Mouse (Mus musculus): ENCODE measurements at regions not wholly inside any gene's neighbourhood (a gene's known extent, or its start where the extent isn't known, plus 50 kb on each side); places are given as distances from the start of the nearest gene placed in this dataset.

- Histone ChIP-seq H3K9me3 (replicated peaks; ENCODE audit: insufficient read depth, low read length) (no peaks in the 10 kb centered on the region), H3K4me3 (ENCODE audit: control insufficient read depth in 1 of 2, insufficient read depth in 1 of 2, low read depth in 2 of 2, low read length in 2 of 2) (no peak overlapping the region)
Observed at GRCm38 (mm10) chr2:160210507-160210906, 123.5 kb downstream of the Gm826 start.

GRCm38 (mm10) chr2:160209589-160210264 is 124.2 kb downstream of the Gm826 start:
- DNase-seq (ENCODE audit: low read depth, low spot score): no peak
- Histone ChIP-seq H3K79me2 (ENCODE audit: control insufficient read depth, insufficient read depth, low read length, poor library complexity) (no peaks in the 10 kb centered on the region), H3K36me3 (ENCODE audit: control insufficient read depth in 1 of 2, insufficient read depth in 2 of 2, low read length in 2 of 2) (no peaks in the 10 kb centered on the region), H3K27me3 (ENCODE audit: control insufficient read depth in 1 of 2, insufficient read depth in 2 of 2, low read length in 2 of 2) (no peaks in the 10 kb centered on the region), H3K9ac (ENCODE audit: control insufficient read depth, low read depth, low read length, poor library complexity, severe bottlenecking) (no peak overlapping the region), H3K4me1 (ENCODE audit: control insufficient read depth in 1 of 2, insufficient read depth in 2 of 2, low read length in 2 of 2) (no peaks in the 10 kb centered on the region), H3K27ac (ENCODE audit: control insufficient read depth, low read depth, low read length) (no peak overlapping the region), H3K9me3 (replicated peaks; ENCODE audit: insufficient read depth, low read length) (no peaks in the 10 kb centered on the region), H3K4me3 (ENCODE audit: control insufficient read depth in 1 of 2, insufficient read depth in 1 of 2, low read depth in 2 of 2, low read length in 2 of 2) (no peak overlapping the region)
- TF ChIP-seq ZKSCAN1 (IDR thresholded peaks at IDR 0.05; ENCODE audit: low read depth, low read length) (no peak), MYC (IDR thresholded peaks at IDR 0.05; ENCODE audit: low read depth, low read length) (no peak), KAT2A (conservative IDR thresholded peaks at IDR 0.05; ENCODE audit: low read depth, low read length) (no peak), TCF12 (IDR thresholded peaks at IDR 0.05; ENCODE audit: low read depth, low read length) (no peak), CTCF (IDR thresholded peaks at IDR 0.05 in 2 of 3, conservative IDR thresholded peaks at IDR 0.05 in 1 of 3; ENCODE audit: control insufficient read depth in 1 of 3, insufficient read depth in 1 of 3, low read depth in 2 of 3, low read length in 3 of 3, poor library complexity in 1 of 3, severe bottlenecking in 1 of 3) (no peak), NRF1 (IDR thresholded peaks at IDR 0.05; ENCODE audit: insufficient read depth, low read depth, low read length, poor library complexity, severe bottlenecking) (no peak), CHD2 (IDR thresholded peaks at IDR 0.05; ENCODE audit: low read length) (no peak), JUND (IDR thresholded peaks at IDR 0.05; ENCODE audit: low read depth, low read length) (no peak), EP300 (IDR thresholded peaks at IDR 0.05; ENCODE audit: low read depth in 1 of 2, low read length in 2 of 2) (no peak), CHD1 (IDR thresholded peaks at IDR 0.05; ENCODE audit: low read depth, low read length) (no peak), SIN3A (IDR thresholded peaks at IDR 0.05; ENCODE audit: low read length) (no peak), MAFK (IDR thresholded peaks at IDR 0.05; ENCODE audit: borderline replicate concordance, low read depth, low read length) (no peak), USF2 (IDR thresholded peaks at IDR 0.05; ENCODE audit: borderline replicate concordance in 1 of 2, insufficient read depth in 1 of 2, low read depth in 1 of 2, low read length in 2 of 2) (no peak), ZMIZ1 (IDR thresholded peaks at IDR 0.05; ENCODE audit: low read depth, low read length) (no peak), POLR2AphosphoS5 (IDR thresholded peaks at IDR 0.05; ENCODE audit: borderline replicate concordance, low read depth, low read length) (no peak), E2F4 (IDR thresholded peaks at IDR 0.05; ENCODE audit: borderline replicate concordance, low read depth, low read length) (no peak)

More at GRCm38 (mm10) chr2:160210507-160210906, 123.5 kb downstream of the Gm826 start:
- no peaks in the 10 kb centered on the region for H3K79me2 ChIP-seq (ENCODE audit: control insufficient read depth, insufficient read depth, low read length, poor library complexity)
- no peaks in the 10 kb centered on the region for H3K36me3 ChIP-seq (ENCODE audit: control insufficient read depth in 1 of 2, insufficient read depth in 2 of 2, low read length in 2 of 2)
- H3K9ac ChIP-seq (ENCODE audit: control insufficient read depth, low read depth, low read length, poor library complexity, severe bottlenecking): no peak overlapping the region
- no peaks in the 10 kb centered on the region for H3K27me3 ChIP-seq (ENCODE audit: control insufficient read depth in 1 of 2, insufficient read depth in 2 of 2, low read length in 2 of 2)
- TF ChIP-seq RAD21 (IDR thresholded peaks at IDR 0.05; ENCODE audit: low read depth, low read length) (no peak), ZNF384 (IDR thresholded peaks at IDR 0.05; ENCODE audit: low read depth, low read length) (no peak)
- DNase-seq (ENCODE audit: low read depth, low spot score): no peak
- no peak overlapping the region for H3K27ac ChIP-seq (ENCODE audit: control insufficient read depth, low read depth, low read length)
- no peaks in the 10 kb centered on the region for H3K4me1 ChIP-seq (ENCODE audit: control insufficient read depth in 1 of 2, insufficient read depth in 2 of 2, low read length in 2 of 2)

Data from MEL (cell line).